Mouse (Mus musculus) neural tube, embryonic 10.5 days (tissue): ENCODE measurements around the gene Prcc.
"Not testable (repeated sequence)": the region's sequence is repeated elsewhere in the genome, so short reads cannot be mapped to it uniquely, and the experiment has no call there.

Experiments used
- DNase-seq: peaks from one replicate; pipeline ENCODE4 v3.0.0-alpha.2; 2017; ENCODE audit warnings: low spot score; ENCODE audit errors: extremely low spot score

Gene Prcc

DNA sequence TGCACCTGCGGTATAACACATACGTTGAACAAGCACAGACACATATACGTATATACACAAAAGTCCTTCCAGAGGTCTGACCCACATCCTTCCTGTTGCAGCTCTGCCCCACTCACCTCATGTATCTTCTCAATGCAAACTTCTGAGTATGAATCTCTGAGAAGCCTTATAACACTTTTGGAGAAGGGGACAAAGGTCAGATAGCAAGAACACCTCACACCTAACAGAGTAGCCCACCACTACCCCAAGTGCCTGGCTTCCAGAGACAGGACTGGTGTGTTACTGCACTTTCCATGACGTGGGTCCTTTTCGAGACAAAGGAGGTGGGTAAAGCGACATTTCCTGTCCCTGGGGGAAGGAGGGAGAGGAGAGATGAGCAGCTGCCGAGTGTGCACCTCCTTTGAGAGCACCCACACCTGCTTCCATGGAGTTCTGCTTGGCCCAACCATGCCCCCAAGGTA is 38.7 kb downstream of the Prcc start, which contains the start of gene Sh2d2a:
Gene Sh2d2a (plus strand): TSS at position 106 of the 461 bp plus-strand sequence.
- no peak for DNase-seq

- DNase-seq = no peak
Measured at GRCm38 (mm10) chr3:87846186-87846585, 39.2 kb downstream of the Prcc start.

- no peak for DNase-seq
Measured at GRCm38 (mm10) chr3:87844981-87845380, 40.4 kb downstream of the Prcc start.

GRCm38 (mm10) chr3:87840858-87841257 is 44.5 kb downstream of the Prcc start:
- DNase-seq = no peak

DNA sequence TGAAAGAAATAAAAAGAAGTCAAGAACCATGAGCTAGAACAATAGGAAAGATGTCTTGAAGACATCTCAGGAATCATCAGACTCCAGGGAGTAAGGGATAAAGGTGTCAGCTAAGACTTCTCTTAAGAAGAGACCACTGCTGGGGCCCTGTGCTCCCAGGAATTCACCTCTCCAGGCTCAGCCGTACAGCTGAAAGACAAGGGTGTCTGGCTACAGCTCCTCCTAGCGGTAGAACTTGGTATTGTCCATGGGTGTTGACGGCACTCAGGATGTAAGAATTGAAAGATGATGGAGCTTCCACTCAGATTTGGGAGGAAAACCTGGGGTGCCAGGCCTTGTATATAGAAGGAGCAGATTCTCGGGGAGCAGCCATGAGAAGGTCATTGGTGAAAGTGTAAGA is 46.8 kb downstream of the Prcc start:
- DNase-seq = peak; percentile 87

DNA sequence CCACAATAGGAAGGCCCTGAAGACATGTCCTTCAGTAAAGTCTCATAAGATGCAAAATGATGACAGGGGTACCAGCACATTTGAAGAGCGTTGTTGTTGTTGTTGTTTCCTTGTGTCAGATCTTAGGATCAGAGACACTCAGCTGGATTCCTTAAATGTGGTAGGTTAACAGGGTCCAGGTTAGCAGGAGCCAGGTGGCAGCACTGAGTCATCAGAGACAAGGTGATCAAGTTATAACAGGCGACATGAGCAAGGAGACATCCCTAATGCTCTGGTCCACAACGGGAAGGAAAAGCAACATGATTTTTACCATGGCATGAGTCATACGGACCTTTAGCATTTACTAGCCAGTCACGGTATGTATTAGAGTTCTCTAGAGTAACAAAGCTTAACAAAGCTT is 51.9 kb downstream of the Prcc start:
- no peak for DNase-seq

- no peak for DNase-seq
Measured at GRCm38 (mm10) chr3:87832109-87832859, 53.1 kb downstream of the Prcc start.

DNA sequence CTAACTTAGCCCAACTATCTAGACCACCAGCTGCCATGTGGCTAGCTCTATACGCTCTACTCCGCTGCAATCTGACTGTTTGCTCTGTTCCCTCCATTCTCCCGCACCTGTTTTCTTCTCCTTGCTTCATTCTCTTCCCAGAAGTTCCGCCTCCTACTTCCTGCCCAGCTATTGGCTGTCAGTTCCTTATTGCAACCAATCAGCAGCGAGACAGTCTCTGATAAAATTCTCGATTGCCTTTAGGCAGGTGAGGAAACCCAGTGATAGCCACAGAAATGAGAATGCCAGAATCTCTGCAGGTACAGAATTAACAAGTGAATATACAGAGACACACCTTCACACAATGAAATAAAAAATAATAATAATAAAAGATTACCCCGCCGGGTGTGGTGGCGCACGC is 56.4 kb downstream of the Prcc start:
- no peak for DNase-seq

- no peak for DNase-seq
Measured at GRCm38 (mm10) chr3:87828435-87828834, 57.0 kb downstream of the Prcc start.

DNA sequence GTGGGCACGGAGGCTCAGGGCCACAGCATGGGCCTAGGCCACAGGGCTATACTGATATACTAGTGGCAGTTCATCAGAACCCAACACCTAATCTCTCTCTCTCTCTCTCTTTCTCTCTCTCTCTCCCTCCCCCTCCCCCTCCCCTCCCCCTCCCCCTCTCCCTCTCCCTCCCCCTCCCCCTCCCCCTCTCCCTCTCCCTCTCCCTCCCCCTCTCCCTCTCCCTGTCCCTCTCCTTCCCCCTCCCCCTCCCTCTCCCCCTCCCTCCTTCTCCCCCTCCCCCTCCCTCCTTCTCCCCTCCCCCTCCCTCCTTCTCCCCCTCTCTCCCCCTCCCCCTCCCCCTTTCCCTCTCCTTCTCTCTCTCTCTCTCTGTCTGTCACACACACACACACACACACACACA is 61.2 kb downstream of the Prcc start, which contains the start of gene Pear1:
Gene Pear1 (minus strand): TSS at position 101 of the 400 bp plus-strand sequence.
- DNase-seq = not testable (repeated sequence)

- no peak for DNase-seq
Measured at GRCm38 (mm10) chr3:87818226-87818625, 67.2 kb downstream of the Prcc start.

DNA sequence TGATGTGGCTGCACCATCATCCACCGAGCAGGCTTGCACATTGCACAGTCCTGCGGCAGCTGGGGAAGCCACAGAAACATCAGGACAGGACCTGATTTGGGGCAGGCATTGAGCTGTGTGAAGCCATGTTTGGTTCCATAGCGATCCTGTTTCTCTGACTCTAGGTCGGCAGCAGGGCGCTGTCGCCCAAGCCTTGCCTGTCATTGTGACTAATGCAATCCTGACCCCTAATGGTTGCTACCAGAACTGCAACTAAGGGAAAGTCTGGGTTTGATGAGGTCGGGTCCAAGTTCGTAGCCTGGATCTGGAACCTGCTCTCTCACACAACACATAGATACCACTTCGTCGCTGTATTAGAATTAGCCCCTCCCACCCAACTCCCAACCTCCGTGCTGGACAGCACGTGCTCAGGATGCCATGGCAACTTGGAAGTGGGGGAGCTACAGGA is 68.7 kb downstream of the Prcc start:
- DNase-seq = peak; percentile 82

GRCm38 (mm10) chr3:87816166-87816565 is 69.2 kb downstream of the Prcc start:
- no peak for DNase-seq

- no peak for DNase-seq
Measured at GRCm38 (mm10) chr3:87812873-87813272, 72.5 kb downstream of the Prcc start.

DNA sequence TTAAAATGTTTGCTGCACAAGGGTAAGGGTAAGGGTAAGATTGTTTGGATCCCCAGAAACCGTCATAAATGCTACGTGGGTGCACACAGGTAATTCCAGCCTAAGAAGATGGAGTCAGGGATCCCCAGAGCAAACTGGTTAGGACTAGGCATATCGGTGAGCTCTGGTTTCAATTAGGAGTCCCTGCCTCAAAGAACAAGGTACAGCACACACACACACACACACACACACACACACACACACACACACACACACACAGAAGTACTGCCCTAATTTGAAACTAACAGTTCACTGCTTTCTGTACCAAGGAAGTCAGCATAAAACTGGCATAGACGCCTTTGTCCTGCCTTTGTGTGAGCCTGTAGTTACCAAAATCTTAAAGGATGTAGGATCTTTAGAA is 73.0 kb downstream of the Prcc start:
- DNase-seq = no peak

- no peak for DNase-seq
Measured at GRCm38 (mm10) chr3:87811297-87811696, 74.1 kb downstream of the Prcc start.

- DNase-seq = no peak
Measured at GRCm38 (mm10) chr3:87809322-87809962, 76.0 kb downstream of the Prcc start.
